Mouse (Mus musculus) C2C12 (cell line): ENCODE measurements around the gene Gm49325. TPM values are rescaled to one million over a fixed set of nuclear protein-coding genes. Genes with fewer than 3 reads are reported as not detected.

Experiments
- H3K27me3 ChIP-seq: one replicate; pipeline ENCODE4 v1.6.1; 2011; ENCODE audit not compliant: control insufficient read depth, insufficient read depth, insufficient read length
- H3K36me3 ChIP-seq: one replicate; pipeline ENCODE4 v1.6.1; 2011; ENCODE audit not compliant: control insufficient read depth, insufficient read depth
- H3K4me3 ChIP-seq: one replicate; pipeline ENCODE4 v1.5.1; 2011; ENCODE audit warnings: mild to moderate bottlenecking, control low read depth; ENCODE audit not compliant: poor library complexity, insufficient read depth, severe bottlenecking
- H3K79me2 ChIP-seq: one replicate; pipeline ENCODE4 v1.6.1; 2011; ENCODE audit not compliant: control insufficient read depth, insufficient read depth
- H3K79me3 ChIP-seq: one replicate; pipeline ENCODE4 v1.6.1; 2011; ENCODE audit warnings: low read depth, control low read depth
- H3ac ChIP-seq: one replicate; pipeline ENCODE3; 2011; ENCODE audit warnings: low read depth; ENCODE audit not compliant: control insufficient read depth, insufficient read length
- CEBPB ChIP-seq: IDR thresholded peaks from one replicate; pipeline ENCODE4 v1.6.1; 2011; ENCODE audit warnings: low read depth, mild to moderate bottlenecking, control low read depth, moderate library complexity
- CTCF ChIP-seq: IDR thresholded peaks from one replicate; pipeline ENCODE4 v1.5.1; 2011; ENCODE audit not compliant: control insufficient read depth, insufficient read depth, insufficient read length
- FOSL1 ChIP-seq: IDR thresholded peaks from one replicate; pipeline ENCODE4 v1.8.0; 2011; ENCODE audit warnings: mild to moderate bottlenecking, low read length; ENCODE audit not compliant: poor library complexity, insufficient read depth, severe bottlenecking
- MAX ChIP-seq: IDR thresholded peaks from one replicate; pipeline ENCODE4 v1.6.1; 2011; ENCODE audit warnings: mild to moderate bottlenecking, control low read depth
- MYOD1 ChIP-seq: IDR thresholded peaks from one replicate; pipeline ENCODE4 v1.6.1; 2011; ENCODE audit warnings: low read depth; ENCODE audit not compliant: control insufficient read depth, insufficient read length
- MYOG ChIP-seq: IDR thresholded peaks from one replicate; pipeline ENCODE4 v1.6.1; 2011; ENCODE audit not compliant: control insufficient read depth, insufficient read length; ENCODE audit errors: extremely low read depth
- USF1 ChIP-seq: IDR thresholded peaks from one replicate; pipeline ENCODE4 v1.6.1; 2011; ENCODE audit warnings: low read depth, mild to moderate bottlenecking, control low read depth, moderate library complexity
- long read RNA-seq, 2 experiments: library from polyadenylated mRNA; unstranded; transcript quantifications; one replicate each; pipeline ENCODE4 v2.0.0; 2019 to 2020
- polyA plus RNA-seq: library from polyadenylated mRNA; unstranded; fragments of >200 nt; fragmentation: generic; extraction: Trizol; gene quantifications from one replicate; pipeline ENCODE4 v1.2.1, GENCODE M21; 2012; ENCODE audit warnings: missing spikeins

Gene Gm49325
- 5.1 TPM for polyA plus RNA-seq
- long read RNA-seq, experiment 1, partial matches to known transcripts: 4 of 6 reads
- long read RNA-seq, experiment 1, other reads (novel, unspliced or antisense): 2 of 6 reads
- long read RNA-seq, experiment 2, partial matches to known transcripts: 0 of 9 reads
- long read RNA-seq, experiment 2, other reads (novel, unspliced or antisense): 9 of 9 reads

DNA sequence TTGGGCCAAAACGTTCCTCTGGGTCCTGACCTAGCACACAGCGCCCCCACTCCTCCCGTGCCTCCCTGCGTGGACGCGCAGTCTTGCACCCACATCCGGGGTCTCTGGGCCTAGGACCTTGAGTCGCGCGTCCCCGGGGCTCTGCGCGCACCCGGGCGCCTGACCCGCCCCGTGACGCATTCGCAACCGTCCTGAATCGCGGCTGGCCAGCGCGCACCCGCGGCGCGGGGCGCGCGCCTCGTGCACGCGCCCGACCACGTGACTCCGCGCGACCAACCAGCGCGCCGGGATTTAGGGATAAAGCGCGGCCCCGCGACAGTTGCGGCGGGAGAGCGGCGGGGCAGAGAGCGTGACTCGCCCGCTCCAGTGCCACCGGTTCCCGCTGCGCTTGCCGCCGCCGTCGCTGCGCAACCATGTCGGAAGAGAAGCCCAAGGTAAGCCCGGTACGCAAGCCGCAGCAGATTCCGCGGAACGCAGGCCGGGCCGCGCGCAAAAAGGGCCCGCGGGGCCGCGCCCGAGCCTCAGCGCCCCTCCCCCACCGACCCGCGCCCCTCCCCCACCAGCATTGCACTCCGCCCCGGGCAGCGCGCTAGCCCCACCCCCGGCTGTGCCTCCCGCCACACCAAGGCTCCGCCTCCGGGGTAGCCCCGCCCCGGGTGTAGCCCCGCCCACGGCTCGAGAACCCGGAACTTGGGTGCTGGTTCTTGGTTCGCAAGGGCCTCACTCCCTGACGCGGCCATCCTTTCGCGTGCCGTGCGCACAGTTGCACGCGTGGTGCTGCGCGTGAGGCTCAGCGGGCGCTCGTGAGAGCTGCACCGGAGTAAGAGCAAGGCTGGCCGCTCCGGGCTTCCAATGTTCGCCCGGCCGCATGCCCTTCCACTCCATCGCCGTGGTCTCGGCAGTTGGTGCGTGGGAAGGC lies at the start of gene Gm49325, which contains the start of gene Sumo3:
Gene Gm49325 (plus strand): TSS at position 290 of the 919 bp plus-strand sequence.
Gene Sumo3 (plus strand): TSS at position 190 of the 919 bp plus-strand sequence.
- Histone ChIP-seq H3K4me3 (peak within 1 kb of the TSS; percentile 89), H3ac (peak within 1 kb of the TSS; percentile 81), H3K36me3 (peaks cover 21% of the 10 kb centered on the region), H3K79me2 (peaks cover 45% of the 10 kb centered on the region), H3K79me3 (peaks cover 26% of the 10 kb centered on the region), H3K27me3 (no peaks in the 10 kb centered on the region)
- no peak for TF ChIP-seq FOSL1
- peak; percentile 94 for TF ChIP-seq MAX
- peak; percentile 85 for TF ChIP-seq USF1
- TF ChIP-seq CTCF: no peak

DNA sequence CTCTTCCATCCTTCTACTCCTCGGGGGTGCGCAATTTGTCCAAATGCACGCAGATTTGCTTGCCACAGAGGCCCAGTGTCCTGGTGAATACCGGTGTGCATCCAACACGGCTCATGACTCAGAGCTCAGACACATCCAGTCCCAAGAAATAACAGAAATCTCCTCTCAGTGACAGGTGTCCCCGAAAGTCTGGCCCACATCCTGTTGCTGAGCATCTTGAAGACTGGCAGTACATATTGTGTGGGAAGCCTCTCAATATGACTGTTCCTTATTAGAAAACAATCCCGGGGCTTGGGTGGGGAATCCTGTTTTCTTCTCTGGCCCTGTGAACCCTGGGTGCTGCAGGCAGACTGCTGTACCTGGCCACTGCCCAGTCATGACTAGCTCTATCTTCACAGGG lies 49.4 kb upstream of the Gm49325 start:
- no peaks in the 10 kb centered on the region for H3K36me3 ChIP-seq
- no peaks in the 10 kb centered on the region for H3K27me3 ChIP-seq
- H3ac ChIP-seq: no peak overlapping the region
- H3K79me3 ChIP-seq: no peaks in the 10 kb centered on the region
- no peak overlapping the region for H3K4me3 ChIP-seq
- peak; percentile 33 for TF ChIP-seq MYOD1
- TF ChIP-seq USF1: no peak
- no peaks in the 10 kb centered on the region for H3K79me2 ChIP-seq

DNA sequence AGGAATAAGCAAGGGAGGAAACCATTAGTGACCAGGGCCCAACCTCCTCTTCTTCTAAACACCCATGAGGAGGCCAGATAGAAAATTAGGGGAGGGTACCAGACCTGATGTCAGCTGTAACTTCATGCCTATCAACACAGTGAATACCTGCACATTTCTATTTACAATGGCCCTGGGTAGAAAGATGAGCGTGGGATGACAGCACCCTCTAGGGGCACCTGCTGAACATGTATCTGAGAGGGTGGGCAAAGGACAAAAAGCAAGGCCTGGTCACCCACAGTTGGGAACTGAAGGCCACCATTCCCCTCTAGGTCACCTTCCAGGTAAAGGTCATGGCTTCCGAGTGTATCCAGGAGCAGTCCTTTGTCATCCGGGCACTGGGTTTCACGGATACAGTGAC lies 48.4 kb upstream of the Gm49325 start:
- H3K27me3 ChIP-seq: no peaks in the 10 kb centered on the region
- H3ac ChIP-seq: no peak overlapping the region
- H3K79me3 ChIP-seq: no peaks in the 10 kb centered on the region
- no peak overlapping the region for H3K4me3 ChIP-seq
- no peaks in the 10 kb centered on the region for H3K79me2 ChIP-seq
- TF ChIP-seq MAX: no peak
- peak; percentile 9 for TF ChIP-seq CTCF
- no peaks in the 10 kb centered on the region for H3K36me3 ChIP-seq

DNA sequence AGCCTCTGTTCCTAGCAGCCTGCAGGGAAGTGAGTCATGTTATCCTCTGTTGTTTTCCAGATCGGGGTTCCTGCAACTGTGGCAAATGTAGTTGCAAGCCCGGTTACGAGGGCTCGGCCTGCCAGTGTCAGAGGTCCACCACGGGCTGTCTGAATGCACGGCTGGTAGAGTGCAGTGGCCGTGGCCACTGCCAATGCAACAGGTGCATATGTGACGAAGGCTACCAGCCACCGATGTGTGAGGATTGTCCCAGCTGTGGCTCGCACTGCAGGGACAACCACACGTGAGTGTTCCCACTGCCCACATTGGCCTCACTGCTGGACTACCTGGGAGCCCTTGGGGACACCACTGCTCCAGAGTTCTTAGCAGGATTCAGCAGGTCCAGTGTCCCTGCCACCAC lies 45.9 kb upstream of the Gm49325 start:
- no peak overlapping the region for H3K4me3 ChIP-seq
- no peaks in the 10 kb centered on the region for H3K79me2 ChIP-seq
- no peaks in the 10 kb centered on the region for H3K27me3 ChIP-seq
- no peak overlapping the region for H3ac ChIP-seq
- H3K79me3 ChIP-seq: no peaks in the 10 kb centered on the region
- H3K36me3 ChIP-seq: no peaks in the 10 kb centered on the region
- TF ChIP-seq CTCF (no peak), MAX (no peak), MYOG (no peak), FOSL1 (no peak), CEBPB (no peak), USF1 (no peak), MYOD1 (no peak)

DNA sequence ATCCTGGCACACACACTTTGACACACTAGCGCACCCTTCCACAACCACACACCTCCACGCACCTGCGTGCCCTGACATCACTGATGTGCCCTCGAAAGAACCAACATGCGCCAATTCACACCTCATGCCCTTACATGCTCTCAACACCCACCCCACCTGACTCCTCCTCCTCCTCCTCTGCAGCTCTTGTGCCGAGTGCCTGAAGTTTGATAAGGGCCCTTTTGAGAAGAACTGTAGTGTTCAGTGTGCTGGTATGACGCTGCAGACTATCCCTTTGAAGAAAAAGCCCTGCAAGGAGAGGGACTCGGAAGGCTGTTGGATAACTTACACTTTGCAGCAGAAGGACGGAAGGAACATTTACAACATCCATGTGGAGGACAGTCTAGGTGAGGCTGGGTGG lies 45.2 kb upstream of the Gm49325 start:
- Histone ChIP-seq H3K27me3 (no peaks in the 10 kb centered on the region), H3K4me3 (no peak overlapping the region), H3K36me3 (no peaks in the 10 kb centered on the region), H3K79me3 (no peaks in the 10 kb centered on the region), H3ac (no peak overlapping the region), H3K79me2 (no peaks in the 10 kb centered on the region)
- no peak for TF ChIP-seq CTCF
- no peak for TF ChIP-seq FOSL1
- TF ChIP-seq MAX: no peak
- TF ChIP-seq USF1: no peak
- no peak for TF ChIP-seq MYOD1
- TF ChIP-seq MYOG: no peak

DNA sequence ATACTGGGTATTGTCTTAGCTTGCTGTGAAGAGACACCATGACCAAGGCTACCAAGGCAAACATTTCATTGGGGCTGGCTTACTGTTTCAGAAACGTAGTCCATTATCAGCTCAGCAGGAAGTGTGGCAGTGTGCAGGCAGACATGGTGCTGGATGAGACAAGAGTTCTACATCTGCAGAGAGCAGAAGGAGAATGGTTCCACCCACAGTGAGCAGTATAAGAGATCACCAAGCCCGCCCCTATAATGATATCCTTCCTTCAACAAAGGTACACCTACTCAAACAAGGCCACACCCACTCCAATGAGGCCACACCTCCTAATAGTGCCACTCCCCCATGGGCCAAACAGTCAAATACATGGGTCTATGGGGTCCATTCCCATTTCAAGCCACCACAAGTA lies 44.5 kb upstream of the Gm49325 start:
- no peaks in the 10 kb centered on the region for H3K36me3 ChIP-seq
- H3K79me3 ChIP-seq: no peaks in the 10 kb centered on the region
- TF ChIP-seq CEBPB (no peak), MYOD1 (no peak), USF1 (no peak), CTCF (no peak), FOSL1 (no peak), MYOG (no peak), MAX (no peak)
- no peaks in the 10 kb centered on the region for H3K79me2 ChIP-seq
- H3K27me3 ChIP-seq: no peaks in the 10 kb centered on the region
- H3K4me3 ChIP-seq: no peak overlapping the region
- no peak overlapping the region for H3ac ChIP-seq
